Mouse (Mus musculus) CD4-positive, CD25-positive, alpha-beta regulatory T cell, adult 4 months (primary cell): Measurements from ENCODE around the gene Ofd1. TPM values are rescaled to one million over a fixed set of nuclear protein-coding genes. Genes with fewer than 3 reads are reported as not detected.
A peak's percentile ranks its signal among the peaks of the same experiment; 100 is the strongest.

Experiments
- ATAC-seq: one replicate; pipeline ENCODE4 v1.8.0; 2017
- polyA plus RNA-seq, 2 experiments: library from polyadenylated mRNA; unstranded; fragments of 100-300 nt; shearing (Covaris generic); gene quantifications; one replicate each; pipeline ENCODE4 v1.2.1; 2017

Ofd1 gene
- 1 to 10 TPM; 6.2 TPM for polyA plus RNA-seq

- ATAC-seq, result peak; percentile 99
These were observed at the start of gene Ofd1 for GRCm38 (mm10) chrX:166440616-166441063. Gene Ofd1 (minus strand): TSS chrX:166440704.

- peak; percentile 93 for ATAC-seq
These were observed 39.0 kb upstream of the Ofd1 start, which contains the start of gene Rab9 for GRCm38 (mm10) chrX:166479365-166479983. Gene Rab9 (minus strand): TSS chrX:166479867.

- ATAC-seq, result peak; percentile 40
These were observed 38.3 kb upstream of the Ofd1 start for GRCm38 (mm10) chrX:166478631-166479364.

GRCm38 (mm10) chrX:166477393-166477792 is 36.9 kb upstream of the Ofd1 start:
- ATAC-seq, result no peak

- ATAC-seq, result no peak
These were observed 32.1 kb upstream of the Ofd1 start for GRCm38 (mm10) chrX:166472612-166473011.

GRCm38 (mm10) chrX:166468321-166468720 is 27.8 kb upstream of the Ofd1 start:
- ATAC-seq, result no peak

- no peak for ATAC-seq
These were observed 15.0 kb upstream of the Ofd1 start for GRCm38 (mm10) chrX:166455525-166455924.

GRCm38 (mm10) chrX:166454331-166454730 is 13.8 kb upstream of the Ofd1 start:
- no peak for ATAC-seq

GRCm38 (mm10) chrX:166453532-166453931 is 13.0 kb upstream of the Ofd1 start:
- no peak for ATAC-seq

- no peak for ATAC-seq
These were observed 4.0 kb upstream of the Ofd1 start for GRCm38 (mm10) chrX:166444552-166444951.

- ATAC-seq, result peak; percentile 60
These were observed 378 bp downstream of the Ofd1 start, which contains the start of gene Trappc2 for GRCm38 (mm10) chrX:166440036-166440615. Gene Trappc2 (plus strand): TSS chrX:166440574.

GRCm38 (mm10) chrX:166434812-166435211 is 5.7 kb downstream of the Ofd1 start:
- no peak for ATAC-seq

- ATAC-seq, result peak; percentile 58
These were observed 24.3 kb downstream of the Ofd1 start for GRCm38 (mm10) chrX:166416196-166416595.

- no peak for ATAC-seq
These were observed 32.6 kb downstream of the Ofd1 start for GRCm38 (mm10) chrX:166407865-166408264.

- no peak for ATAC-seq
These were observed 46.8 kb downstream of the Ofd1 start for GRCm38 (mm10) chrX:166393753-166394152.

- ATAC-seq, result no peak
These were observed 53.8 kb downstream of the Ofd1 start for GRCm38 (mm10) chrX:166386656-166387055.

GRCm38 (mm10) chrX:166384935-166385334 is 55.6 kb downstream of the Ofd1 start:
- no peak for ATAC-seq

GRCm38 (mm10) chrX:166383606-166384005 is 56.9 kb downstream of the Ofd1 start:
- no peak for ATAC-seq

GRCm38 (mm10) chrX:166378652-166379051 is 61.9 kb downstream of the Ofd1 start:
- no peak for ATAC-seq

GRCm38 (mm10) chrX:166376681-166377328 is 63.7 kb downstream of the Ofd1 start:
- ATAC-seq, result no peak

- ATAC-seq, result no peak
These were observed 74.9 kb downstream of the Ofd1 start for GRCm38 (mm10) chrX:166365458-166366213.

GRCm38 (mm10) chrX:166360455-166360854 is 80.0 kb downstream of the Ofd1 start:
- ATAC-seq, result peak; percentile 32
